Mouse (Mus musculus) MEL-GATA-1-ER (cell line): ENCODE results near the gene Actr5.

Experiments used
- DNase-seq: peaks from one replicate; pipeline ENCODE4 v3.0.0-alpha.2; 2012; ENCODE audit warnings: low read depth; ENCODE audit errors: extremely low read depth

Actr5 gene

DNA sequence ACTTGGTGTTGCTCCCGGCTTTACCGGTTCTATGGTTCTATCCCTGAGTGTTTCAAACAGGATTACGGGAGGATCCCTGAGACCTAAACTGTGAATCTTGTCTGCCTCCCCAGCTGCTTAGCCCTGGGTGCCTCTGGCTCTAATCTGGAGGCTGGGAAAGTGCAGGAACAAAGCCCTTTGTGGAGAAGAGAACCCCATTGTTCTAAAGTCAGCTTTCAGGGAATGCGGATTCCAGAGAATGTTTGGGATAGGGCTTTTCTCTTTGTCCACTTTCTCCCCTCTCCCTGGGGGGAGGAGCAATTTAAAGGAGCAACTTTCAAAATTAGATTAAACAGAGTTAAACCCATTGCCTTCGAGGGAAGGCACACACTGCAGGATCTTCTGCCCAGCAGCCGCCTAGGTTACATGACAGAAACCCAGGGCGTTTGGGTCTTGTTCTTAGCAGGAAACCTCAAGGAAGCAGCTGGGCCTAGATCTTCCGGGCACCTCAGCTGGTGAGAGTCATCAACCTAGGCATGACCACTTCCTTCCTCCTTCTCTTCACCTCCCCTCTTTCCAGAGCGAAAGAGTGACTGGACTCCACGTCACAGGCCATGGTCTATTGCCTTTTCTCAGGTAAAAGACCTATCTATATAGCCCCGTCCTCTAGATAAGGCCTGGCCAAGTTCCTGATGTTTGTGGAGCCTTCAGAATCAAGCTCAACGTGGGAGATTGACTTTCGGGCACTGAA is 41.5 kb downstream of the Actr5 start:
- DNase-seq: no peak

DNA sequence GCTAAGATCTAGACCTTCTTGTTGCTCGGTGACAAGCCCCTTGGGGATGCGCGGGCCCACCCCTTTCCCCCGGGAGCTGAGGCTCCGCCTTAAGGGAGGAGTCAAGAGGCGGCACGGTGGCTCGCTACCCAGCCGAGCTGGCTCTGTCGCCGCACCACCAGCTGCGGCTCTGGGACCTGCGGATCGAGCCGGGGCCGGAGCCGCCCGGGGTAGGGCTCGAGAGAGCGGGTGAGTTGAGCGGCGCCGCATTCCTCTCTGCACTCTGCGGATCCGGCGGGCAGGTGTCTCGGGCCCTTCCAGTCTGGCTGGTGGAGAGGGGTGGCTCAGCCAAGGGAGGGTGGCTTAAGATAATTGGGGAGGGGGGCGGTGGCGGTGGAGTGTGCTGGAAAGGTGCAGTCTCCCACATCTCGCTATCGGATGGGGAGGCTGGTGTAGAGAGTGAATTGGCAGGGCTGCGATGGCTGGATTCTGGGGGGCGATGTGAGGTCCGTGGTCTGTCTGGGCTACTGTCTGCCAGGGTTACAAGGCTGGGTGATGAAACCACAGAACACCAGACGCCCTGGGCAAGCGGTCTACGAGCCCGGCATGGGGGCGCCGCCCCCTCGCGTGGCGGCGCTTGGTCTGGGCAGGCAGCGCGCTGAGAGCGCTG is 42.5 kb downstream of the Actr5 start:
- no peak for DNase-seq

DNA sequence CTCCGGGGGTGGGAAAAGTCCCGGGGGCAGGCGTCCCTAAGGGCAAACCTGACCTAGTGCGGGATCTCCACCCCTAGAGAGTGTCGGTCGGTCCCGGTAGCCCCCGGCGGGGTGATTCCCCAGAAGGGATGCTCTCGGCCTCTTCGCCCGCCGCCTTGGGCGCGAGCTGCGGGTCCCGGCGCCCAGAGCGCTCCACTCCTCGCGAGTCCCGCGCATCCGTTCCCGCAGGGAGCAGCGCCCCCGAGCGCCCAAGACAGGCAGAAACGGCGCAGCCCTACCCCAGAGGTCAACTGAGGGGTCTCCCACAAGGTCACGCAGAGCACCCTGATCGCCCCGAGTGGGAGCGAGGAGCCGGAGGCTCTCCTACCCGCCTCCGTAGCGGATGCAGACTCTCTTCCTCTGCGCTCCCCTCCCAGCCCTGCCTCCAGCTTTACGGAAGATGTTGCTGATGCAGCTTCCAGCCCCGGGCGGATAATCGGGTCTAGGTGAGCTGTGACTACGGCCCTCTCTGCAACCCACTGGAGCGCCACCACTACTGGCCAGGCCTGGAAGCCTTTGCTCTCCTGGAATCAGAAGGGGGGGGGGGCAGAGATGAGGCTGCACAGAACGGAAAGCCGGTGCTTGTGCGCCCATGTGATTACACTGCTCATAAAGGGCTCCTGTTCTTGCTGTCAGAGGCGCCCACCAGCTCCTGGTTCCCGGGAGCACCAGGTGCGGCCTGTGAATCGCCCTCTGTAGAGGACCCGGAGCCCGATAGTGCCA is 43.2 kb downstream of the Actr5 start:
- DNase-seq: no peak

DNA sequence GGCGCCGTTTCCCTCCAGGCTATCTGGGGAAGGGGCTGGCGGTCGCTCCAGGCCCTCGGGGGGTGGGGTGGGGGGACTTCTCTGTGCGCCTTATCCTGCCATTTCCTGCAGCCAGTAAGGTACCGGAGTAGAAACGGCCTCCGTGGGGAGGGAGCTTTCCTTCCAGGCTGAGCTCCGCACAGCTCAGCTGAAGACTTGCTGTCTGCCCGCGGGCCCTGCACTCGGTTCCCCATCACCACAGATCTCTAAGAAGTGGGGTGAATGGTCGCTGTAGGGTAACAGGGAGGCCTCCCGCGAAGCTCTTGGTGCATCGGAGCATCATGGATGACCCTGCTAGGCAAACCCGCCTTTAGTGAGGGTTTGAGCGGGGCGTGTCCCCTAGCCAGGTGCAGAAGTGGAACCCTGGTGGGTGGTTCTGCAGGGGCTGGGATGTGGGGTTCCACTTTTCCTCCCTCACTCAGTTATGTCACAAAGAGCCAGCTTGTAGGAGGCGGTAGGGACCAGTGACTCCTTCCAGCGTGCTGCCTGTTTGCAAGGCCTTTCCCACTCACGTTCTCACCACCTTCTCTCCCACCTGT is 43.8 kb downstream of the Actr5 start:
- DNase-seq: no peak

DNA sequence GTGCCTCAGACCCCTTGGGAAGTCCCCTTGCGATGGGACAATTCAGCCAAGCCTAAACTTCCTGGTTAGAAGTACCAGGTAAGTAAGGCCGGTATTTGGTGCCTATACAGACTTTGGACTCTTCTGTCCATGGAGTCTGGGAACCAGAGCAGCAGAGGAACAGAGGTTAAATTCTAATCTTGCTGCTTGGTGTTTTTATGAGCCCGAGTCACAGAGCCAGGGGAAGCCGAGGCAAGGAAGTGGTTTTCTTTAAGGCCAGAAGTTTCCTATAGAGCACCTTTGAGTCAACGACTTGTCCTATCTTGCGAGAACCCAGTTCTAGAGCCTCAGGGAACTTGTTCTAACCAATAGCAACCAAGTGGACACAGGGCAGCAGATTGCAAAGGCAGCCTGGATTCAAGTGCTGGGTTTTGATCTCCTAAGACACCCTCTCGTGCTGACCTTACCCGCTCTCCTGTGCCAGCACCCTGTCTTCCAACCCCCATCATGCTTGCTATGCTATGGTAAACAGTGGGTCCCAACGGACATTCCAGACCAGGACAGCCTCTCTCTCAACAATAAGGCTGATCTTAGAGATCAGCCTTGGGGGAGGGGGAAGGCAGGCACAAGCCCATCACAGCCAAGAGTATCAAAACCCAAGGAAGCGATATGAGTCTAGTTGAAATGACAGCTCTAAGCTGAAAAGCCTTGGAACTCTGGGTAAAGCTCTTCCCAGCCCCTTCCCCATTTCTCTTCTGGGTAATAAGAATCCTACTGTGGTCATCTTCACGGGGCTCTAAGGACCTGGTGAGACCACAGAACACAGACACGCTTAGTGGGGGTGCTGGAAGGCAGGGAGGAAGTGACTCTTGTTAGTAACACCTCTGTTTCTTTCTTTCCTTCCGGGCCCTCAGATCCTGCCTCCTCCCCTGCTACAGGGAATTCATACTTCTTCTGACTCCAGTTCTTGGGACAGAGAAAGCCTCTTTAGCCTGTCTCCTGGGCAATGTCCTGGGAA is 44.8 kb downstream of the Actr5 start:
- DNase-seq: no peak

DNA sequence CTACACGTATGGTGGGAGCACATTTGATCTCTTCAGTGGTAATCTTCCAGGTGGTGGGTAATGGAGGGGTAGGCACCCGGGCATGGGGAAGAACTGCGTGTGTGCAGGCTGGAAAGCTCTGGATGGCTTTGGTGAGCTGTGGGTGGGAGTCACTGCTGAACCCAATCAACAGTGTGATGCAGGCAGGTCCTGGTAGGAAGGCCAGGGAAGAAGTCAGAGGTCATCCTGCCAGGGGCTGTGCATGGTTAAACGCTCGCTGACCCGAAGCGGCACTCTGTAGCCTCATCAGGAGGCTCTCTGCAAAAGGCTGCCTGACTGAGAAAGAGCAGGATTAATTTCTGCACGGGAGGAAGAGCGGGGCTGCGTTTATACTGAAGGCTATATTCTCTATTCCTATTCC is 45.9 kb downstream of the Actr5 start:
- no peak for DNase-seq

DNA sequence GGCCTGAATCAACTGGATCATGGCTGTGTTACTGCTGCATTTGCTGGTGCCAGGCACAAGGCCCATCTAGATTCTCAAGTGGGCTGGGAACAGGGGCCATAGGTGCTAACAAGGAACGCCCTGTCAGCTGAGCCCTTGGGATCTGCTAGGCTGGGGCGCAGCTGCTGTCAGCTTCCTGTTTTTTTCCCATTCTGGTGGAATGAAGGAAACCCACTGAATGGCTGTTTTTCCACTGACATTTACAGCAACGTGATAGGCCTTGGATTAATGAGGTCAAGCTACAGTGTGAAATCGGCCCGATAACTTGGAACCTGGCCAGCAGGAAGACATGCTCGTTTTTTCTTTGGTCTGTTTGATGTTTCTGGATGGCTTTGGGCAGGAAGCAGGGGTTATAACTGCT is 48.1 kb downstream of the Actr5 start:
- DNase-seq: no peak

DNA sequence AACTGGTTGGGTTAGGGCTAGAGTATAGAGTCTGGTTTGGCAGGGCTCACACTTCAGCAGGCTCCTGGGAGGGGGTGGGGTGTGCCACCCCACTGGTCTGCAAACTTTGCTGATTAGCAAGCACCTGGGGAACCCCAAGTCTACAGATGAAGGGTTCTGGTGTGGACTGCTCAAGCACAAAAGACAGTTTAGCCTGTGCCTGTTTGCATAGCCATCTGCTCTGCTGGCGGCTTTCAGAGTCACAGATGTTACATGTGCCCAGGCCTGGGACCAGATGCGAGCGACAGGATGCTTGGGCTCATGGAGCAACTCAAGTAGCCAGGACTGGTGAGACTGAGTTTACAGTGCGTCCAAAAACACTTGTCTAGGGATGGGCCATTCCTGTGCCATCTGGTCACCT is 48.8 kb downstream of the Actr5 start:
- no peak for DNase-seq

DNA sequence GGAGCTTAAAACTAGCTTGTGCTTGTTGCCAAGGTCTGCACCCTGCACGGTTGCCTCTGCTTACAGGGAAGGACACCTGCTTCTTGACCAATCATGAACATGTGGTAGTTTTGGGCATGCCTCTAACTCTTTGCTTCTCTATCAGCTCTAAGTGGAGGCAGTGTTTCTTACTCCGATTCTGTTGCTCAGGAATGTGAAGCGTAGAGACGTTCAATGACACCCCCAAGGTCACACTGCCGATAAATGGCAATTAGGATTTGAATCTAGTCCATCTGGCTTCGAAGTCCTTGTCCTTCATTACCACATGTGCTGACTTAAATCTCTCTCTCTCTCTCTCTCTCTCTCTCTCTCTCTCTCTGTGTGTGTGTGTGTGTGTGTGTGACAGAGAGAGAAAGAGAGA is 49.4 kb downstream of the Actr5 start:
- no peak for DNase-seq

DNA sequence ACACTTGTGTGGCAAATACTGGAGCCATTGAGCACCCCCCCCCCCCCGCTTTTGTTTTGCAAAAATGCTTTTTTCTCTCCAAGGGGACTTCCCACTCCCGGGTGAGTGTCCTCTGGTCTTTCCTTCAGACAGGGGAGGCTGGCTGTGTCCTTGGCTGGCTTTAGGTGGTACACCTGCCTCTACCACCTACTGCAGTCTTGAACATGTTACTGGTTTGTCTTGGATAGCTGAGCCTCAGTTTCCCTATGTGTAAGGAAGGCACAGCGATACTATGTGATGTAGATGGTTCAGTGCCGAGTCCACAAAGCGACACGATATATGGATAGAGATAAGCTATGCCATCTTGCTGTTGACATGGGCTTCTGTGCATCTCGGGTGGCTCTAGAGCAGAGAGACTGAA is 50.1 kb downstream of the Actr5 start:
- DNase-seq: no peak

DNA sequence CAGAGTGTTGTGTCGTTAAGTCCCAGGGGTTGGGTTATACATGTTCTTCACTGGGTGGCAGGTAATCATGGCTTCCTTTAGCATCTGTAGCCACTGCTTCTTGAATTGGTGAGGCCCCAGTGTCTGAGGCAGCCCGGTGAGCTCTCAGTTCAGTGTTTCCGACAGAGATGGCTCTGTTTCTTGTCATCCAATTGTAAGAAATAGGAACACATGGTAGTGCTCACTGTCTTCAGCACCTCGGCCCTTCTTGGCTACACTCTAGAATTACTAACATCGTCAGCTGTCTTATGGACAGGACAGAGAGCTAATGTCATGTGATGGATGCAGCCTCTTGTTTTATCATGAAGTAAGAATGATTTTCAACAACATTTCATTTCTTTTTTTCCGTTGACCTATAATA is 50.5 kb downstream of the Actr5 start:
- DNase-seq: no peak

DNA sequence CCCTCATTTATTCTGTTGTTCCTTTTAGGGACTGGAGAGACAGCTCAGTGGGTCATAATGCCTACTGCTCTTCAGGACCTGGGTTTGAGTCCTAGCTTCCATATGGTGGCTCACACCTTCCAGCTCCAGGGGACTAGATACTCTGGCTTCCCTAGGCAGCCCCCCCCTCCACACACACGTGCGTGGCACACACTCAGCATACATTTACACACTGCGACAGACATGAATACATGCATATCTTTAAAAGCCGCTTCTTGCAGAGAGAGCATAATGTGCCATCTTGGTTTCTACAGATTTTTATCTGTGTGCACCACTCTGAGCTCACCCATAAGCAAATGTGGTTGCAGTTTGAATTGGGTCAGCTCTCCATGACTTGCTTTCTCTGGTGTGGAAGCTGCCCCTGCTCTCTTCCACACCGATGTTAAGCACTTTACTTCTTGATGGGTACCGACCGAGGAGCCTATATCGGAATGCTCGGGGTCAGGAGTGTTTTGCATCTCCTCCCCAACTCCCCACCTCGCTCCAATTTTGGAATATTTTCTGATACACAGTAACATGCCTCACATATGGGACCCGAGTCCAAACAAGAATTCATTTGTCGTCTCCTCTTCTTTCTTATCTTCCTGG is 51.3 kb downstream of the Actr5 start:
- DNase-seq: no peak

DNA sequence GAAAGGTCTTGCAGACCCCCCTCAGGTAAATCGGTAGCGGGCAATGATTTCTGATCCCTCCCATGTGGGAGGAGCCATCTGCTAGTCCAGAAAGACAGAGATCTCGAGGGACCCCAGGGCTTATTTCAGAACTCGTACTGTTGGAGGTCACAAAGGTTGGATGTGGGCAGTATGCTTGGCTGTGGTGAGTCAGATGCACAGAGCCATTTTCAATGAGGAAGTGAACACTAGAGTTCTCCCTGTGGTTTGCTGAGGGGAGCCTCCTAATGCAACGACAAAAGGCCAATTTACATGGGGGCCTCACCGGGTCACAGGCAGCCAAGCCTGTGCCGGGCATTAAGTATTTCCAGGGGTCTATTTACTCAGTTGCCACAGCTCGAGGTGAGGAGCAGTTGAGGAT is 53.3 kb downstream of the Actr5 start:
- no peak for DNase-seq

DNA sequence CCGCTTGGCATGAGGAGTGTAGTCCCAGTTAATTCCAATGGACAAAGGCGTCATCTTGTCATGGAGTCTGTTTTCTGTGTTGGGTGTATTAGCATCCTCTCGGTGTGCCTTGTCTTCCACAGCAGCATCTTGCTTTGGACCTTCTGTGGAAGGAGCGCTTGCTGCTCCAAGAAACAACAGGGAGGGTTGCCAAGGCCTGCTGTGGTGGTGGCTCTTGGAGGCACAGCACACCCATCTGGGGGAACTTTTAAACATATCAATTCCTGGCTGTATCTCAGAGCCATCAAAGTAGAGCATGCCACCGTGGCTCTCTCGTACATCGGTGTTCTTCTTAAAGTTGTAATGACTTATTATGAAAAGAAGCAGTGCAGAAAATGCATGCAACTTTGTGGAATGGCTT is 54.4 kb downstream of the Actr5 start:
- DNase-seq: no peak

DNA sequence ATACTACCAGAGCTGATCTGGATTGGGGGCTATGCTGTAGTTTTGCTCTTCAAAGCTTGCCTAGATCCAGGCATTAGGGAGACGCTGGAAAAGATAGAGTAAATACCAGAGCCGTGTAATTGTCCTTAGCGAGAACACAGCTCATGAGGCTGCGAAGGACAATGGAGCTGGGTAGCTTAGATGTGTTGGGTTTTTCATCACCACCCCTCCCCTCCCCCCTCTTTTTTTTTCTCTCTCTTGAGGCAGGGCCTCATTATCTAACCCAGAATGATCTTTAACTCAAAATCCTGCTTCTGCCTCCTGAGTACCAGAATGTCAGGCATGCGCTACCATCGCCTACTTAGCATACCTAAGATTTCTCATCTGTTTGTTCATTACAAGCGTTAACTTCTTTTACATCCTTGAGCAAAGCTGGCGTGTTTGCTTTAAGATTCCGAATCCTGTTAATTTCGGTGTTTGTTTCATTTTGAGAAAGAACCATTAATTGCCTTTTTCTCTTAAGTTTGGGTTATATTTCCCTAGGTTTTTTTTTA is 55.7 kb downstream of the Actr5 start:
- DNase-seq: no peak

DNA sequence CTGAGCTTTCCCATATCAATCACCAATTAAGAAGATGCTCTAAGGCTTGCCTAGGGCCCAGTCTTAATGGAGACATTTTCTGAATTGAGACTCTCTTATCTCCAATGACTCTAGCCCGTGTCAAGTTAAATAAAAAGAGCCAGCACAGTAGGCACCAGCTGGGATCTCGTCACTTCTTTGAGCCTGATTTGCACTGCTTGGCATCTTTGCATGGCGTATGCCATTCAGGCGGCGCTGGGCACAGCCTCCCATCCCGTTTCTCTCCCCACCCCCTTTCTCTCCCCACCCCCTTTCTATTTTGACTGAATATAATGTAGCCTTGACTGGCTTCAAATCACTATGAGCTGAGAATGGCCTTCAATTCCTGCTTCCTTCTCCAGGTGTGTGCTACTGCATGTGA is 57.0 kb downstream of the Actr5 start:
- DNase-seq: no peak

DNA sequence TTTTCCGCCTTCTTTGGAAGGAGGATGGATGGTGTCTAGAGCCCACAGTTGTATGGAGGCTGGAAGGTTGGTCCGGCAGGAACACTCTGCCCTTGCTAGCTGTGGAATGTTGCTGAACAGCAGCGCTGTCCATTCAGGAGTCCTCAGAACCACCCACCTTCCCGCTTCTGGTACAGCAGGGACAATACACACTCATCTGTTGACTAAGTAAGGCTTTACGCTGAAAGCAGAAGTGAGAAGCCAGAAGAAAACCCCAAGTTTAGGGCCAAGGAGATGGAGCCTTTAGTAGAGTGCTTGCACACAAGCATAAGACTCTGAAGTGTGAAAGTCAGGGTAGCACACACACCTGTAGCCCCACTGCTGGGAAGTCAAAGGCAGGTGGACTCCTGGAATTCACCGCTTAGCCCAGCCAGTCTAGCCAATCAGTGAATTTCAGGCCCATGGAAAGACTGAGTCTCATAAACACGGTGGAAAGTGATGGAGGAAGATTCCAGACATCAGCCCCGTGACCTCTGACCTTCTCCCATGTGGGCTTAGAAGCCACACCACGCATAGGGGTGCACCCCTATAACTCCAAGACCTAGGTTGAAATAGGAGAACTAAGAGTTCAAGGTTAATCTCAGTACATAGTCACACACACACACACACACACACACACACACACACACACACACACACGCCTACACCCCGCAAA is 57.8 kb downstream of the Actr5 start:
- no peak for DNase-seq

DNA sequence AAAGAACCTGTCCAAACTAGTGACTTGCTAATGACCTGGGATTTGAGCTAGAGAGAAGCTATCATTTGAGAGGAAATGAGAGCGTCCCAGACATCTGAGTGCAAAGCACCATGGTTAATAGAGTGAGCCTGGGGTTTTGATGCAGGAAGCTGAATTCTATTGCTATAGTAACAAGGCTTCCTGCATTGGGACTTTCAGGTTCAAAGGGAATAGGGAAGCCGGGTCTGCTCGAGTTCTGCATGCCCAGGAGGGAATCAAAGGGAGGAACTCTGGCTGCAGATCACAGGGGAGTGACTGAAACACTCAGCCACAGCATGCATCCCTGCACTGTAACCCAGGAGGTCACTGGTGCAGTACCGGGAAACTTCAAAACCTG is 58.3 kb downstream of the Actr5 start:
- no peak for DNase-seq

DNA sequence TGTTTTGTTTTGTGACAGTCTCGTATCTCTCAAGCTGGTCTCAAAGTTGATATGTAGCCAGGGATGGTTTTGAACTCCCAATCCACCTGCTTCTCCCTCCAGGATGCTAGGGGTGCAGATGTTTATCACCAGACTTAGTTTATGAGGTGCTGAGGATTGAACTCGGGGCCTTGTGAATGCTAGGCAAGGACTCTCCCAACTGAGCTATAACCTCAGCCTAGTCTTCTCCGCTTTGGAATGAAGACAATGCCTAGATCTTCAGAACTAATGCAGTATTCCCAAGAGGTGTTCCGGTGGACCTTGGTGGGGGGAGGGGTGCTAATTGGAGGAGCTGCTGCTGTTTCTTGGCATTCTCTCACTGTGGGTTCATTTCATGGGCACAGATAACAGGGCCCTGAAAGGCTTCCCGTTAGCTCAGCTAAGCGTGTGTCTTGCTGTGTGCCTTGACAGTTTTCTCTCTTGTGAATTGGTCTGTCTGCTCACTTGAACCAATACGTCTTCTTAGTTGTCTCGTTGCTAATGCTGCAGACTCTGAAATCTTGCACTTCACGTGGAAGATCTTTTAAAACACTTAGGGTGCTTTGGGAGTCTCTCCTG is 59.7 kb downstream of the Actr5 start:
- no peak for DNase-seq
